In genomic region chr3:38466880-38467405, GRCm38 (mm10) we compare ENCODE assay signal across 29 mouse cellular contexts. TPM values are rescaled to one million over a fixed set of nuclear protein-coding genes. Genes with fewer than 3 reads are reported as not detected.
DNase-seq lines count a peak whose midpoint lies in the region; ATAC-seq and TF ChIP-seq lines count a peak whose summit lies in the region.
"Had no signal": no experiment of that assay in that cellular context is flagged by ENCODE, and none has a peak within 500 bp of the region (broad histone marks: within the 10 kb centered on the region; RNA-seq: fewer than 3 reads in every experiment).

No protein-coding gene starts in this region.

- TF ChIP-seq CTCF in intestine, postnatal 0 days (IDR thresholded peaks at IDR 0.05; ENCODE audit: low read depth), result no peak
- TF ChIP-seq CTCF in C2C12 (IDR thresholded peaks at IDR 0.05; ENCODE audit: control insufficient read depth, insufficient read depth, insufficient read length), result no peak
- TF ChIP-seq CTCF in heart, adult 2 months (IDR thresholded peaks at IDR 0.05), result no peak

- H3K9me3 ChIP-seq in intestine, embryonic 16.5 days (ENCODE audit: control insufficient read depth, low read length), result no peaks in the 10 kb centered on the region
- no peaks in the 10 kb centered on the region for H3K9me3 ChIP-seq in intestine, postnatal 0 days (ENCODE audit: control insufficient read depth)
- H3K9me3 ChIP-seq in limb, embryonic 10.5 days (replicated peaks), result no peaks in the 10 kb centered on the region
- H3K9me3 ChIP-seq: heart, embryonic 10.5 days; heart, embryonic 15.5 days; hindbrain, embryonic 13.5 days; limb, embryonic 12.5 days; midbrain, embryonic 13.5 days had no signal

- H3K27me3 ChIP-seq in intestine, embryonic 16.5 days (replicated peaks; ENCODE audit: control insufficient read depth, insufficient read depth, low read length), result no peaks in the 10 kb centered on the region
- no peaks in the 10 kb centered on the region for H3K27me3 ChIP-seq in intestine, postnatal 0 days (replicated peaks; ENCODE audit: control insufficient read depth, insufficient read depth, low read length)
- no peaks in the 10 kb centered on the region for H3K27me3 ChIP-seq in C2C12 (ENCODE audit: control insufficient read depth, insufficient read depth, insufficient read length)
- no peaks in the 10 kb centered on the region for H3K27me3 ChIP-seq in limb, embryonic 10.5 days (ENCODE audit: low read depth, poor library complexity, severe bottlenecking)
- no peaks in the 10 kb centered on the region for H3K27me3 ChIP-seq in heart, adult 2 months (ENCODE audit: control insufficient read depth, insufficient read depth, low read length)
- H3K27me3 ChIP-seq: CH12.LX; heart, embryonic 15.5 days; hindbrain, embryonic 13.5 days; limb, embryonic 12.5 days; midbrain, embryonic 13.5 days; Patski had no signal

- intact Hi-C loops in heart, adult 2 months (cut with DNase I), result no loop called here

- no peak overlapping the region for H3K27ac ChIP-seq in intestine, embryonic 16.5 days (ENCODE audit: low read length)
- no peak overlapping the region for H3K27ac ChIP-seq in intestine, postnatal 0 days (ENCODE audit: low read depth, low read length)
- H3K27ac ChIP-seq in limb, embryonic 10.5 days, result peak overlapping the region; percentile 38; the same call in 1 of the 2 replicates
- H3K27ac ChIP-seq in heart, adult 2 months, result no peak overlapping the region
- H3K27ac ChIP-seq: heart, embryonic 10.5 days; heart, embryonic 15.5 days; hindbrain, embryonic 13.5 days; limb, embryonic 12.5 days; macrophage; midbrain, embryonic 13.5 days had no signal

- no peak overlapping the region for H3K9ac ChIP-seq in intestine, embryonic 16.5 days (ENCODE audit: low read depth, low read length)
- no peak overlapping the region for H3K9ac ChIP-seq in intestine, postnatal 0 days (ENCODE audit: low read depth, low read length)
- no peak overlapping the region for H3K9ac ChIP-seq in heart, adult 2 months (ENCODE audit: low read depth, low read length)
- H3K9ac ChIP-seq: heart, embryonic 15.5 days; hindbrain, embryonic 13.5 days; limb, embryonic 12.5 days; midbrain, embryonic 13.5 days had no signal

- H3ac ChIP-seq in C2C12 (ENCODE audit: control insufficient read depth, insufficient read length, low read depth), result no peak overlapping the region

- peak; percentile 86 for DNase-seq in Muller cell, postnatal 12 days (ENCODE audit: inconsistent ontology term)
- no peak for DNase-seq in limb, embryonic 10.5 days (ENCODE audit: low spot score)
- no peak for DNase-seq in adrenal gland, postnatal 4 days (ENCODE audit: low spot score in 2 of 2)
- no peak for DNase-seq in heart, adult 2 months
- DNase-seq: adrenal gland, postnatal 14 days; B cell, adult 2 months; cerebellum, adult 11-12 months; cerebellum, adult 9-11 months; embryo, embryonic 11 days; gastrocnemius, postnatal 10 days; kidney, adult 8-10 months; kidney, postnatal 10 days; right cerebral cortex, postnatal 25 days; thymus, adult 18-20 months; thymus, postnatal 25 days had no signal

- WGBS in intestine, embryonic 16.5 days, result 80% methylated on average over 8 of the region's 8 CpGs
- 82% methylated on average over 8 of the region's 8 CpGs for WGBS in intestine, postnatal 0 days
- 91% methylated on average over 8 of the region's 8 CpGs for WGBS in limb, embryonic 10.5 days
- 80% methylated on average over 8 of the region's 8 CpGs for WGBS in heart, adult 2 months

- peaks cover 80% of the 10 kb centered on the region for H3K79me3 ChIP-seq in C2C12 (ENCODE audit: low read depth)

- H3K36me3 ChIP-seq in intestine, embryonic 16.5 days (ENCODE audit: control insufficient read depth, insufficient read depth, low read length), result peaks cover 9% of the 10 kb centered on the region
- peaks cover 17% of the 10 kb centered on the region; the same call in 1 of the 2 replicates for H3K36me3 ChIP-seq in intestine, postnatal 0 days (ENCODE audit: control insufficient read depth, insufficient read depth)
- peaks cover 56% of the 10 kb centered on the region for H3K36me3 ChIP-seq in C2C12 (ENCODE audit: control insufficient read depth, insufficient read depth)
- H3K36me3 ChIP-seq in limb, embryonic 10.5 days, result peaks cover 44% of the 10 kb centered on the region
- H3K36me3 ChIP-seq in heart, adult 2 months (ENCODE audit: control insufficient read depth, insufficient read depth, low read length), result peaks cover 20% of the 10 kb centered on the region

- no peak for TF ChIP-seq POLR2A in heart, adult 2 months (IDR thresholded peaks at IDR 0.05; ENCODE audit: insufficient read depth, low read depth, low read length)

- peaks cover 10% of the 10 kb centered on the region; the same call in 1 of the 2 replicates for H3K4me1 ChIP-seq in intestine, embryonic 16.5 days (ENCODE audit: control insufficient read depth, insufficient read depth, low read length)
- H3K4me1 ChIP-seq in intestine, postnatal 0 days (replicated peaks; ENCODE audit: control insufficient read depth, insufficient read depth, low read length), result no peaks in the 10 kb centered on the region; the same call in 1 of the 2 replicates
- H3K4me1 ChIP-seq in limb, embryonic 10.5 days, result peaks cover 3% of the 10 kb centered on the region; the same call in 1 of the 2 replicates
- H3K4me1 ChIP-seq in heart, adult 2 months (ENCODE audit: control insufficient read depth, insufficient read depth, low read length), result peaks cover 7% of the 10 kb centered on the region

- no peak overlapping the region for H3K4me2 ChIP-seq in intestine, embryonic 16.5 days (ENCODE audit: low read depth, low read length)
- no peak overlapping the region for H3K4me2 ChIP-seq in intestine, postnatal 0 days (replicated peaks; ENCODE audit: low read depth)
- H3K4me2 ChIP-seq: heart, embryonic 15.5 days; hindbrain, embryonic 13.5 days; limb, embryonic 12.5 days; liver, embryonic 11.5 days; midbrain, embryonic 13.5 days had no signal

- no peak overlapping the region for H3K4me3 ChIP-seq in intestine, embryonic 16.5 days (ENCODE audit: low read length)
- H3K4me3 ChIP-seq in intestine, postnatal 0 days (ENCODE audit: low read depth, low read length), result no peak overlapping the region
- no peak overlapping the region for H3K4me3 ChIP-seq in C2C12 (ENCODE audit: insufficient read depth, poor library complexity, severe bottlenecking)
- no peak overlapping the region for H3K4me3 ChIP-seq in limb, embryonic 10.5 days
- H3K4me3 ChIP-seq in heart, adult 2 months, result no peak overlapping the region
- H3K4me3 ChIP-seq: heart, embryonic 10.5 days; heart, embryonic 15.5 days; hindbrain, embryonic 13.5 days; limb, embryonic 12.5 days; midbrain, embryonic 13.5 days had no signal

- H3K79me2 ChIP-seq in C2C12 (ENCODE audit: control insufficient read depth, insufficient read depth), result peaks cover 99% of the 10 kb centered on the region
- peaks cover 5% of the 10 kb centered on the region for H3K79me2 ChIP-seq in heart, adult 2 months (replicated peaks; ENCODE audit: control insufficient read depth, insufficient read depth, low read length)

- ATAC-seq in intestine, embryonic 16.5 days, result peak; percentile 27; the same call in 1 of the 2 replicates
- ATAC-seq in intestine, postnatal 0 days, result no peak
- ATAC-seq: inflammation-experienced regulatory T-cells, adult 6 months; lung, postnatal 0 days; midbrain, embryonic 13.5 days; Patski had no signal

- TF ChIP-seq EP300 in heart, adult 2 months (IDR thresholded peaks at IDR 0.05; ENCODE audit: insufficient read depth, low read depth, low read length), result no peak

TF ChIP-seq in C2C12, 6 proteins besides CTCF, POLR2A, EP300 and RAD21:
- TF ChIP-seq USF1 (IDR thresholded peaks at IDR 0.05; ENCODE audit: low read depth) (no peak), FOSL1 (IDR thresholded peaks at IDR 0.05; ENCODE audit: insufficient read depth, low read length, poor library complexity, severe bottlenecking) (no peak), MAX (IDR thresholded peaks at IDR 0.05) (no peak), MYOD1 (IDR thresholded peaks at IDR 0.05; ENCODE audit: control insufficient read depth, insufficient read length, low read depth) (peak; percentile 21), CEBPB (IDR thresholded peaks at IDR 0.05; ENCODE audit: low read depth) (no peak), MYOG (IDR thresholded peaks at IDR 0.05; ENCODE audit: control insufficient read depth, extremely low read depth, insufficient read length) (no peak)

RNA-seq across cellular contexts. Expression of gene Ankrd50, which starts 17.7 kb away (rescaled TPM):
- 7.9 and 11.5 TPM in 2 replicates for polyA plus RNA-seq in intestine, embryonic 16.5 days (2015; fragmentation: Nextera tagmentation; extraction: Ambion mirVana)
- 6.9 and 8.3 TPM in 2 replicates for polyA plus RNA-seq in intestine, postnatal 0 days (2015; fragmentation: Nextera tagmentation; extraction: Ambion mirVana)
- 31.0 TPM for polyA plus RNA-seq in C2C12 (2012; fragmentation: generic; extraction: Trizol)
- polyA plus RNA-seq in limb, embryonic 10.5 days (2016; fragmentation: Nextera tagmentation; extraction: Ambion mirVana), result 16.7 and 17.9 TPM in 2 replicates
- total RNA-seq in adrenal gland, postnatal 4 days (2021), result 10 to 100 TPM; 57.4 to 58.3 TPM
- total RNA-seq in heart, adult 2 months (2021), result 10 to 100 TPM; 34.0 to 36.8 TPM
- polyA plus RNA-seq in heart, adult 2 months (2012; rRNA removed), result 26.0 and 38.5 TPM in 2 replicates
